Comparison of ENCODE assay signal across 9 mouse cellular contexts in genomic region chr17:83937576-83937975, GRCm38 (mm10).
DNase-seq lines count a peak whose midpoint lies in the region; ATAC-seq lines count a peak whose summit lies in the region.
"Had no signal": no experiment of that assay in that cellular context is flagged by ENCODE, and none has a peak within 500 bp of the region (broad histone marks: within the 10 kb centered on the region; RNA-seq: fewer than 3 reads in every experiment).

No protein-coding gene starts in this region.

- WGBS in hindbrain, embryonic 13.5 days: 18% methylated on average over 10 of the region's 10 CpGs
- WGBS in hindbrain, embryonic 12.5 days: 28% methylated on average over 10 of the region's 10 CpGs
- WGBS in forebrain, embryonic 11.5 days: 41% methylated on average over 10 of the region's 10 CpGs

- H3K4me2 ChIP-seq in hindbrain, embryonic 13.5 days: no peak overlapping the region
- no peak overlapping the region for H3K4me2 ChIP-seq in hindbrain, embryonic 12.5 days (replicated peaks)
- no peak overlapping the region for H3K4me2 ChIP-seq in forebrain, embryonic 11.5 days (ENCODE audit: low read depth, low read length, severe bottlenecking)
- H3K4me2 ChIP-seq: neural tube, embryonic 13.5 days had no signal

- peak; percentile 55 for DNase-seq in embryo, embryonic 11 days
- DNase-seq in heart, postnatal 36 days: peak; percentile 53 to 61
- DNase-seq in left cerebral cortex, postnatal 14 days (ENCODE audit: low spot score in 2 of 2): peak; percentile 62 to 75
- no peak for DNase-seq in neural tube, embryonic 10.5 days (ENCODE audit: extremely low spot score, low spot score)
- no peak for DNase-seq in forebrain, embryonic 11.5 days (ENCODE audit: low spot score)
- DNase-seq in lung, postnatal 25 days (ENCODE audit: low spot score): no peak

- intact Hi-C loops in heart, postnatal 36 days (cut with DNase I): no loop called here
- intact Hi-C loops in left cerebral cortex, postnatal 14 days (cut with DNase I): no loop called here

- H3K27me3 ChIP-seq in hindbrain, embryonic 13.5 days: no peaks in the 10 kb centered on the region
- H3K27me3 ChIP-seq in hindbrain, embryonic 12.5 days: 0 out of 2 replicates have a peak, but pooled peaks cover 3% of the 10 kb centered on the region
- H3K27me3 ChIP-seq in forebrain, embryonic 11.5 days (ENCODE audit: control insufficient read depth, insufficient read depth, low read length): no peaks in the 10 kb centered on the region
- H3K27me3 ChIP-seq: neural tube, embryonic 13.5 days had no signal

- ATAC-seq in hindbrain, embryonic 13.5 days (ENCODE audit: low FRiP score): 0 out of 2 replicates have a peak, but pooled peaks have one; percentile 49
- ATAC-seq in hindbrain, embryonic 12.5 days (ENCODE audit: low FRiP score): no peak
- no peak for ATAC-seq in forebrain, embryonic 11.5 days (replicated peaks; ENCODE audit: low FRiP score)

- H3K36me3 ChIP-seq in hindbrain, embryonic 13.5 days: no peaks in the 10 kb centered on the region
- no peaks in the 10 kb centered on the region for H3K36me3 ChIP-seq in hindbrain, embryonic 12.5 days
- no peaks in the 10 kb centered on the region for H3K36me3 ChIP-seq in forebrain, embryonic 11.5 days (ENCODE audit: control insufficient read depth, insufficient read depth, low read length)
- H3K36me3 ChIP-seq: neural tube, embryonic 13.5 days had no signal

- no peak overlapping the region for H3K27ac ChIP-seq in hindbrain, embryonic 13.5 days
- no peak overlapping the region for H3K27ac ChIP-seq in hindbrain, embryonic 12.5 days
- H3K27ac ChIP-seq in forebrain, embryonic 11.5 days (ENCODE audit: low read depth, low read length): no peak overlapping the region

- H3K9ac ChIP-seq in hindbrain, embryonic 13.5 days: no peak overlapping the region
- no peak overlapping the region for H3K9ac ChIP-seq in hindbrain, embryonic 12.5 days
- H3K9ac ChIP-seq in forebrain, embryonic 11.5 days (ENCODE audit: low read length): no peak overlapping the region
- H3K9ac ChIP-seq: neural tube, embryonic 13.5 days had no signal

- H3K4me1 ChIP-seq in hindbrain, embryonic 13.5 days (replicated peaks): peaks cover 23% of the 10 kb centered on the region
- H3K4me1 ChIP-seq in hindbrain, embryonic 12.5 days: peaks cover 23% of the 10 kb centered on the region
- H3K4me1 ChIP-seq in forebrain, embryonic 11.5 days (replicated peaks; ENCODE audit: control insufficient read depth, insufficient read depth, low read length): peaks cover 20% of the 10 kb centered on the region

- no peak overlapping the region for H3K4me3 ChIP-seq in hindbrain, embryonic 13.5 days
- no peak overlapping the region for H3K4me3 ChIP-seq in hindbrain, embryonic 12.5 days
- H3K4me3 ChIP-seq in forebrain, embryonic 11.5 days (ENCODE audit: low read depth, low read length): no peak overlapping the region
- H3K4me3 ChIP-seq: neural tube, embryonic 13.5 days had no signal

- H3K9me3 ChIP-seq in hindbrain, embryonic 13.5 days: no peaks in the 10 kb centered on the region
- no peaks in the 10 kb centered on the region for H3K9me3 ChIP-seq in hindbrain, embryonic 12.5 days (replicated peaks)
- no peaks in the 10 kb centered on the region for H3K9me3 ChIP-seq in forebrain, embryonic 11.5 days (ENCODE audit: control insufficient read depth, low read length)
- H3K9me3 ChIP-seq: neural tube, embryonic 13.5 days had no signal

Comparison
In these comparisons a context has a peak if more than half of its experiments do, and no peak if none do; other contexts are left out.
1. DNase-seq: peak in embryo, embryonic 11 days (single experiment), heart, postnatal 36 days (2 of 2) and left cerebral cortex, postnatal 14 days (2 of 2); none in neural tube, embryonic 10.5 days (single experiment), forebrain, embryonic 11.5 days (single experiment) and lung, postnatal 25 days (single experiment).